Mouse (Mus musculus) cortical plate, adult 2 months (tissue): ENCODE measurements around the gene Adcy10.
A peak's percentile ranks its signal among the peaks of the same experiment; 100 is the strongest.

Experiments
- CTCF ChIP-seq: fragments of 200-500 bp; IDR thresholded peaks from 2 replicates; pipeline ENCODE4 v1.5.1; 2011; ENCODE audit warnings: mild to moderate bottlenecking, control low read depth, low read length; ENCODE audit not compliant: insufficient read depth; ENCODE audit errors: extremely low read depth
- POLR2A ChIP-seq: fragments of 200-500 bp; IDR thresholded peaks from 2 replicates; pipeline ENCODE4 v1.6.1; 2011; ENCODE audit warnings: mild to moderate bottlenecking, low read length, control low read depth; ENCODE audit not compliant: insufficient read depth; ENCODE audit errors: extremely low read depth

- TF ChIP-seq CTCF (no peak), POLR2A (peak; percentile 83)
These were observed 24.1 kb upstream of the Adcy10 start for GRCm38 (mm10) chr1:165460801-165461377.
